ENCODE assay signal across 8 mouse cellular contexts in genomic region chr13:34653391-34653790, GRCm38 (mm10). TPM values are rescaled to one million over a fixed set of nuclear protein-coding genes. Genes with fewer than 3 reads are reported as not detected.
A peak's percentile ranks its signal among the peaks of the same experiment; 100 is the strongest.
DNase-seq lines count a peak whose midpoint lies in the region; ATAC-seq lines count a peak whose summit lies in the region.

Gene Pxdc1 (minus strand): TSS chr13:34653486.

- peak within 1 kb of the TSS; percentile 69 for H3K9ac ChIP-seq in embryonic facial prominence, embryonic 15.5 days

- intact Hi-C loops in heart, postnatal 14 days (cut with DNase I), result loop anchor here (2.0 to 5.0 kb wide), 2 partner anchors 55 to 74 kb away; no protein-coding TSS in a partner anchor

- peak; percentile 17 for DNase-seq in gastrocnemius, adult 18-20 months (ENCODE audit: low spot score)
- no peak for DNase-seq in gastrocnemius, postnatal 25 days
- DNase-seq in heart, postnatal 14 days, result peak; percentile 56 to 67
- DNase-seq in large intestine, adult 2 months (ENCODE audit: low read depth, low spot score), result no peak
- peak; percentile 66 to 70 for DNase-seq in lung, postnatal 4 days
- peak; percentile 43 for DNase-seq in urinary bladder, postnatal 25 days (ENCODE audit: low spot score)
- DNase-seq in right cerebral cortex, adult 18-20 months, result no peak

- 5% methylated on average over 9 of the region's 9 CpGs for WGBS in embryonic facial prominence, embryonic 15.5 days
- 23% methylated on average over 9 of the region's 9 CpGs for WGBS in large intestine, adult 2 months

- H3K27ac ChIP-seq in embryonic facial prominence, embryonic 15.5 days (replicated peaks), result peak within 1 kb of the TSS; percentile 87

- H3K9me3 ChIP-seq in embryonic facial prominence, embryonic 15.5 days (replicated peaks), result no peaks in the 10 kb centered on the region

- peak within 1 kb of the TSS; percentile 73 for H3K4me3 ChIP-seq in embryonic facial prominence, embryonic 15.5 days (replicated peaks)

- no peak for ATAC-seq in embryonic facial prominence, embryonic 15.5 days (ENCODE audit: insufficient number of reproducible peaks, low FRiP score, low TSS enrichment, low read depth)

- peaks cover 40% of the 10 kb centered on the region for H3K4me1 ChIP-seq in embryonic facial prominence, embryonic 15.5 days

- no peaks in the 10 kb centered on the region for H3K36me3 ChIP-seq in embryonic facial prominence, embryonic 15.5 days

- no peaks in the 10 kb centered on the region for H3K27me3 ChIP-seq in embryonic facial prominence, embryonic 15.5 days

- H3K4me2 ChIP-seq in embryonic facial prominence, embryonic 15.5 days (replicated peaks), result peak within 1 kb of the TSS; percentile 89

RNA-seq across cellular contexts. Expression of gene Pxdc1, which starts in this region (rescaled TPM):
- 1 to 10 TPM; 4.6 to 7.2 TPM for total RNA-seq in gastrocnemius, adult 18-20 months (2021)
- 1 to 10 TPM; 4.6 TPM for total RNA-seq in gastrocnemius, postnatal 25 days (2021)
- polyA plus RNA-seq in embryonic facial prominence, embryonic 15.5 days (2015; fragmentation: Nextera tagmentation; extraction: Ambion mirVana), result 29.2 and 34.7 TPM in 2 replicates
- 10 to 100 TPM; 18.8 TPM for total RNA-seq in heart, postnatal 14 days (2021)
- 26.2 and 48.5 TPM in 2 replicates for polyA plus RNA-seq in large intestine, adult 2 months (2012; rRNA removed)

Comparison
In these comparisons a context has a peak if more than half of its experiments do, and no peak if none do; other contexts are left out.
1. DNase-seq: peak in gastrocnemius, adult 18-20 months (single experiment), heart, postnatal 14 days (2 of 2), lung, postnatal 4 days (2 of 2) and urinary bladder, postnatal 25 days (single experiment); none in gastrocnemius, postnatal 25 days (single experiment), large intestine, adult 2 months (single experiment) and right cerebral cortex, adult 18-20 months (single experiment).